Mouse (Mus musculus) ES-Bruce4 (cell line): ENCODE measurements at regions not wholly inside any gene's neighbourhood (a gene's known extent, or its start where the extent isn't known, plus 50 kb on each side); places are given as distances from the start of the nearest gene placed in this dataset.

ENCODE experiments used
- CTCF ChIP-seq: IDR thresholded peaks from one replicate; pipeline ENCODE4 v1.8.1; 2011; ENCODE audit warnings: low read depth, low read length
- POLR2A ChIP-seq: IDR thresholded peaks from one replicate; pipeline ENCODE4 v1.8.1; 2011; ENCODE audit warnings: low read length; ENCODE audit not compliant: insufficient read depth

DNA sequence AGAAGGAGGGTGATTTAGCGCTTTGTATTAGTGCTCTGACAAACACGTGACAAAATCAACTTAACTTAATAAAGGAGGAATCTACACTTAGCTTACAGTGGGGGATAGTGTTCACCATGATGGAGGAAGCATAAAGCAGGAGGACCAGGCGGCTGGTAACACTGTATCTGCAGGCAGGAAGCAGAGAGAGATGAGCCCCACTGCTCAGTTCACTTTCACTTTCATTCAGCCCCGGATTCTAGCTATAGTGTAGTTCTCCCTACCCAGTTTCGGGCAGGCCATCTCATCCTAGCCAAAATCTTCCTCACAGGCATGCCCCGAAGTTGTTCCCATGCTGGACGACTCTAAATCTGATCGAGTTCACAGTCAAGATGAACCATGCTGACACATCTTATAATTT is 71.3 kb upstream of the Ado start:
- TF ChIP-seq CTCF: no peak
- no peak for TF ChIP-seq POLR2A
